Mouse (Mus musculus): ENCODE measurements around the gene Dab2ip.

Dab2ip gene

DNA sequence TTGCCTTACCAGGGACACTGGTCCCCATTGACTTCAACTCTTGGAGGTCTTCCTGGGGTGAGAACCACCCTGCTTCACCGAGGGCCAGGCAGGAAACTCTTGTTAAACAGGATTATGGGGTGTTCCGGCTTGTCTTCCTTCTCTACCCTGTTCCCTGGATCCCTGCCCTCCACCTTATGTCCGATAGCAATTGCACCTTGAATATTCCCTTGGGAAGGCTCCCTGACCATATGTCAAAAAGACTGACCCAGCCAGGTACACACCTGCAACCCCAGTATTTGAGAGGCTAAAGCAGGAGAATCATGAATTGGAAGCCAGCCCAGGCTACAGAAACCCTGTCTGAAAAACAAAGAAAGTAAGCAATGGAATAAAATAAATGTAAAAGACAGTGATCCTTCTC, 40.8 kb downstream of the Dab2ip start:
- no peak for DNase-seq

DNA sequence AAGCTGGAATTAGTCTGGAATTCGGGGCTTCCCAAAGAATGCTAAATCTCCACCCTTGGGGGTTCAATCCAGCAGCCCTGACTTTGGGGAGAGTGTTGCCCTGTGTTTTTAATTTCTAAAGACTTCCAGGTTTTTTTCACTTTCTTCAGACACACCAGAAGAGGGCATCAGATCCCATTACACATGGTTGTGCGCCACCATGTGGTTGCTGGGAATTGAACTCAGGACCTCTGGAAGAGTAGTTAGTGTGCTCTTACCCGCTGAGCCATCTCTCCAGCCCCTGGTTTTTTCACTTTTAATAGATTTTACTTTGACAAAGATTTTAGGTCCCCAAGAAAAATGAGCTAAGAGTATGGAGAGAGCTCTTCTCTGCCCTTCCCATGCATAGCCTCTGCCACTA, 43.6 kb downstream of the Dab2ip start:
- DNase-seq, result no peak

DNA sequence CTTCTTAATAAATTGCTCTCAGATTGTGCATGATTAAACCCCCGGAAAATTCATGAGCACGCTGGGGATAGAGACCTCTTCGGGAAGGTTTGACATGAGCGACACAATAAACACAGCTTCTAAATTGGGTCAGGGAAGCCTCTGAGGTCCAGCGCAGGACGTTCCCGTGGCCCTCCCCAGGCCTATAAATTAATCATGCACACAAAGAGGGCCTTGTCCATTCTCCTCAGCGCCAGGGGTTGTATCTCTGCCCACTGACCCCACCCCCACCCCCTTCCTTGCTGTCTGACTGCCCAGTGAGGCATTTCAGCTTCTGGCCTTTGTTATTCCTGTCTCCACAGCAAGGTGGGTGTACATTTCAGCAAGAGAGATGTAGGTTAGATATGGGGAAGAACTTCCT, 49.4 kb downstream of the Dab2ip start:
- no peak for DNase-seq

DNA sequence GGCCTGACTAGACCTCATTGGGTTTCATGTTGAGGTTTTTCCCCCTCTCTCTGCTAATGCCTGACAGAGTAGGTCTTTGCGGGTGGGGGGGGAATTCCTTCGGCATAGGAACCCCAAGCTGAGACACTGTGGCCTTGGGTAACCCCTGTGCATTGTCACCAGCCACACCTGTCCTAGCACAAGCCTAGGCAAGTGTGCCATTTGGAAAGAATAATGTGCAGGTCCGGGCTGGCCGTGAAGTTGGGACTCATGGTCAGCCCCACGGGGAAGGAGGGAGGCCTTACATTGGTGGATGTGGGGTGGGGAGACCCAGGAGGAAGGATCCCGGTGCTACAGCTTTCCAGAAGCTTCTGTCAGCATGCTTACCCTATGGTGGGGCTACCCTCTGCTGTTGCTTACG, 50.8 kb downstream of the Dab2ip start:
- no peak for DNase-seq

DNA sequence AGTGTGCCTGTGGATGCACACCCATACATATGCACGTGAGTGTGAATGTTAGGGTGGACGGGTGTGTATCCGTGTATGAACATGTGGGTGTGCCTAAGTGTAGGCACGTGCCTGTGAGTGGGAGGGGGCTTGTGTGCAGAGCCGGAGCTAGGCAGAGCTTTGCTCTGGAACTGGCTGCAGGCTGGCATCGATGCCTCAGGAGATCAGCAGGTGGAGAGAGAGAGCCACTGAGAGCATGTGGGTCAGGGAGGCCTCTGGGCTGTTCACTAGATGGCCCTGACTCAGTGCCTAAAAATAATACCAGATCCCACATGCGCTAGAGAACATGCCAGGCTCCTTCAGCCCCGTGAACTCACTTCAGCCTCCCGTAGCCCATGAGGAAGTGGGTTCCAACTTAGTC, 51.3 kb downstream of the Dab2ip start:
- DNase-seq, result peak; percentile 81

DNA sequence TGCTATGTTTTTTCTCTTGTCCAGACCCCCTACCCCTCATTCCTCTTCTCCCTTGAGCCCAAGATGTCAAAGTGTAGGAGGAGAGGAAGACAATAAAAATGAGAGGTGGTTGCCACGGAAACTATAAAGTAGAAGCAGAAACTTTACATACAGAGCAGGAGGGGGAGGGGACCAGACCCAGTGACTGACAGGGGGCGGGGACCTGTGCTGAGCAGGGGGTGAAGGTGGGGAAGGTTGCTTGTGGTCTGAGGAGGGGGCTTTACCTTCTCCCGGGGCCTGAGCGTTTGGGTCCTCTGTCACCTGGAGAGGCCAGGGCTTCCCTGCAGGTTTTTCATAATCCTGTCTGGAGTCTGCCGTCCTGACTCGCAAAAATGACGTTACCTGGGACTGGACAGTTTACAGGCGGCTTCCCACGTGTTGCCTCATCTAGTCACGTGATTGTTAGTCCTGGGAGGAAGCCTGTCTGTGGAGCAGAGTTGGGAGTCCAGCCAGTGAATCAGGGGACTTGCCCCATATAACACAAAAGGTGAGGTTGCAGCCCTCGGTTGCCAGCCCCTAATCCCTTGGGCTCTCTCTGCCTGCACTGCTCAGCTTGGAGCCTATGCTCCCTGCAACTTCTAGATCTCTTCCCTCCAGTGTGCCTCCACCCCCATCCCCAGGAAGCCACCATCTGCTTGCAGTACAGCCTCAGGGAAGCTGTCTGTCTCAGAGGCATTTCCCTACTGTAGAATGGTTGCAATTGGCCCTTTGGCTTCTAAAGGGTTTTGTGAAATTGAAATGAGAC, 52.3 kb downstream of the Dab2ip start:
- DNase-seq, result no peak

DNA sequence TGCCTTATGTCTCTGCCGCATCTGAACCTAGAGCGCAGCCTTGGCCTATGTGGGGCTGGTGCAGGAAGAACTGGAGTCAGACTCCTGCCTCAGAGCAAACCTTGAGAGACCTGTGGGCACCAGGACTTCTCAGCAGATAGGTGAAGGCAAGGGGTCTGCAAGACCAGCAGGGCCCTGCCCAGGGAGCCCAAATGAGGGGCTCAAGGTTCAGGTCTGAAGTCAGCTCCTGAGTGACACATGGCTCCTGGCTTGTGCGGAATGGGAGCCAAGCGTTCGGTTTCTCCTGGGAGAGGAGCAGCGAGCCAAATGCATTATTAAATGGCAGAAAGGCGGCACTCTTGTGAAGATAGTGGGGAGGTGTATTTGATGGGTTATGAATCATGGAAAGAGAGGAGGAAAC, 52.9 kb downstream of the Dab2ip start:
- no peak for DNase-seq

DNA sequence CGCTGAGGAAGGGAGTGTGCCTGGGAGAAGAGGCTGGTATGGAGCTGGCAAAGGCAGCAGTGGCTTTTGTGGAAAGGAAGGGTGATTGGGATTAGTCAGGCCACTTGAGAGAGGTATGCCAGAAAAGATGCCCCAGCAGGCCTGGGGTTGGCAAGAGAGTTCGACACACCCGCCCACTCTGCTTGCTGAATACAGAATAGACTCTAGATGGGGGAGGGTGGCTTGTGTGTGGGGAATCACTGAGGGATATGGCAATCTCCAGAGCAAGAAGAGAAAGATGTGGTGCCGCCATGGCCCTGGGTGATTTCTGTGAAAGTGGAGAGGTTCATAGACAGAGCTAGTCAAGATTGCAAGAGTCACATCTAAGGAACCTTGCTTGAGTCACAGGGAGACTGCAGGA, 53.6 kb downstream of the Dab2ip start:
- no peak for DNase-seq

DNA sequence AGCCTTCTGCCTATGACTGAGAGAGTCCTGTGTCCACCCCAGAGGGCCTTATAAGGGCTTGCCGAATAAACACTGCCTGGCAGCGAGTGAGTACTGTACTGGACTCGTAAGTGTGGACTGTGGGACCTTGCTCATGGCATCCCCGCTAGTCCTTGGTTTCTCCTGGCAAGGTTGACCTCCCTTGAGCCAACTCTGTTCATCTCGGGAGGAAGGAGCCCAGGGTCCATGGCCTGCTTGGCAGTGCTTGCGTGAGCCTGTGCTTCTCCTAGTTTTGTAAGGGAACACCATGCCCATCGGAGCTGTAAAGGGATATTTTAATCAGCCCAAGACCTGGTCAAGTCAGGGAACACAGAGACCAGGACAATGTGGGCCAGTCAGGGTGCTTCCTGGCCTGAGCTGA, 54.2 kb downstream of the Dab2ip start:
- DNase-seq, result no peak

DNA sequence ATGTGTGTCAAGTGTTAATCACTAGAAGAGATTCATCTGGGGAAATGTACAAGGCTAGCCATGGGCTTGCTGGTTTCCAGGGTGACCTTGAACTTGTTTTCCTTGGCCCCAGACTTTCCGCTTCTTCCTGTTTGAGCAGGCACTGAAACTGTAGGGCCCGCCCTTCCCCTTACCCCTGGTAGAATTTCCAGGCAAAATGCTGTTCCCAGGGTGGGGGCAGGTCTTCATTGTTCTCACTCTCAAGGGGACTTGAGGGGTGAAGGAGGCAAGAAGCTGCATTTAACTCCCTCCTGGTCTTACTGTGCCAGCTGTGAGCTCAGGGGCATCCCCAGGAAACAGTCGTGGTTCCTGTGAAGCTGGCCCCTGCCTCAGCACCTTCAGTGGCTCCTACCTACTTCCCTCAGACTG, 55.9 kb downstream of the Dab2ip start:
- no peak for DNase-seq

DNA sequence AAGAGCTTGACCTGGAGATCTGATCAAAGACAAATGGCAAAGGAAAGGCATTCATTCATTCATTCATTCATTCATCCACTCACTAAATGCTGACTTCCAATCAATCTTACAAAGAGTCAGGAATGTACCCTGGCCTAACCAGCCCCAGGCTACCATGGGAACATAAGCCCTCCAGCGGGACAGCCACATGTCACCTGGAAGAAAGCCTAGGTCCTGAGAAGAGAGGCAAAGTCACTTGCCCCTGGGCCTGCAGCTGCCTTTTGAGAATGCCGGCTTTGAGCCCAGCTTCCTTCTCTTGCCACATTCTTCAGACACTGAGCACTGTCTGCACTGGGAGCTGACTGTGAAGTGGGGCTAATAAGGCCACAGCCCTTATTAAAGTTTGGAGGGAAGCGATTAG, 56.3 kb downstream of the Dab2ip start:
- DNase-seq, result no peak

DNA sequence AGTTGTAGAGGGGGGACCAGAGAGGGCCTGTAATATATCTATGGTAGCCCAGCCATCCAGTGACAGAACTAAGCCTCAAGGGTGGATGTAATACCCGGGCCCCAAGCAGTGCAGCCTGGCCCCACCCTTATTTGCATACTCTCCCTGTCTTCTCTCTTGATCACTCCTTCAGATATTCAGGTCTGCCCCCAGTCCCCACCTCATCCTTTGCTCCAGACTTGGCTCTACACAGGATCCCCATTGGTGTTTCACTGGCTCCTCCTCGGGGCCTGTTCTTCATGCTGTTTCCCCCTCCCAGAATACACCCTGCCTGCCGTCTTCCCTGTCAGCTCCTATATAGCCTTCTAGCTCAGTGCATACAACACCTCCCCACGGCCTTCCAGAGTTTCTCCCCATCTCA, 57.3 kb downstream of the Dab2ip start:
- no peak for DNase-seq

DNA sequence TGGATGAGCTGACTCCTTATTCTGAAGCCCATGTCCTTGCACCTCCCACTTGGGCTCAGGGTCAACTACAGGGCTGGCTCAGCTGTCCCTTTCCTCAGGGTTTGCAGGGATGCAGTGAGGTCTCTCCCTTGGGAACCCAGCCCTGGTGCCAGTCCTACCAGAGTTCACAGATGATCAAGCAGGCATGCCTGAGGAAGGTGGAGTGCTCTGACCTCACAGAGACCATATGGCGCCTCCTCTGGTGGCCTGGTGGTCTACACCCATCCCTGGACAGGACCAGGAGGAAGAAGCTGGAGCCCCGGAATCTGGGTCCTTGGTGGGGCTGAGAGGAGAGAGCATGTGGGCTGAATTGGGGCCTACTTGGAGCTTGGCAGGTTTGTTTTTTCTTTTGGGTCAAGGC, 57.9 kb downstream of the Dab2ip start:
- no peak for DNase-seq

DNA sequence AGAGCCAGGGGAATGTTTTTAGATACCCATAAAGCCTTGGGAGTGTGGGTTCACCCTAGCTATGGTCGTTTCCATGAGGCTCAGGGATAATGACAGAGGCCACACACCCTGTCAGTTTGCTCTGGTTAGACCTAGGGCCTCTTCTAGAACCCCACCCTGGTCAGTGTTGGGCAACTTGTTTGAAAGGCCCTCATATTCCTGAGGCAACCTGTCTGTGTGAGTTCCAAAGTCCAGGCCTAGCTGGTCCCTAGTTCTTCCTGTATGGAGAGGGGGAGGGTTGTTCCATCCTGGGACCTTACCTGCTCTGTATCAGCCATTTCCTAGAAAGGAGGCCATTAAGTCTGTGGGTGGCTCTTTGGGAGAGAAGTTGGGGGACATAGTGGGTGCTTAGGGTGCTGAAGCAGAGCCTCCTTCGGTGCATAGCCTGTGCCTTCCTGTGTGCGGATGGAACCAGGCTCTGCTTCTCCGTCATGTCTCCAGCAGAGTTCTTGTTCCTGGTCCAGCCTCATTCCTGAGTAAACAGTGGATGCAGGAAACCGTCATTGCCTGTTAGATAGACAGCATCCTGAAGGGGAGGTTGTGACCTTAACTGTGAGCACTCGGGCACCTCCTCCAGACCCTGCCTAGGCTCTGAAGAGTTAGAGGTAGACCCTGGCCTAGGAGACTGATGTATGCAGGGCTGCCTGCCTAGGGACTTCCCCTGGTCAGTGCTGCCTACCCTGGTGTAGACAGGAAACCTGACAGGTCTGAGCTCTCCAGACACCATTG, 59.0 kb downstream of the Dab2ip start:
- no peak for DNase-seq

DNA sequence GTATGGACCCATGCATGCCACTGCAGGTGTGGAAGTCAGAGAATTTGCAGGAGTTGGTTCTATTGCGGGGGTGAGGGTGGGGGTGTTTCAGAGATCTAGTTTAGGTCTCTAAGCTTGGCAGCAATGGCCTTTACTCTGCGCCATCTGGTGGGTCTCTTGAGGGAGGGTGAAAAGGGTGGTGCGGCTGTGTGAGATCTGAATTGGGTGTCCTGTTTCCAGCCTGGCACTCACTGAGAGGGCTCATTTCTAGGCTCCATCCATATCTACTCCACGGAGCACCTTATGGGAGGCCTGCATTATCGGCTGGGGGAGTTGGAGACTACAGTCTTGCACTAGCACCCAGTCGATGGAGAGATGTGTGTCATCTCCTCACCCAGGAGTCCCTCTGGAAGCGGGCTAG, 60.9 kb downstream of the Dab2ip start:
- no peak for DNase-seq

DNA sequence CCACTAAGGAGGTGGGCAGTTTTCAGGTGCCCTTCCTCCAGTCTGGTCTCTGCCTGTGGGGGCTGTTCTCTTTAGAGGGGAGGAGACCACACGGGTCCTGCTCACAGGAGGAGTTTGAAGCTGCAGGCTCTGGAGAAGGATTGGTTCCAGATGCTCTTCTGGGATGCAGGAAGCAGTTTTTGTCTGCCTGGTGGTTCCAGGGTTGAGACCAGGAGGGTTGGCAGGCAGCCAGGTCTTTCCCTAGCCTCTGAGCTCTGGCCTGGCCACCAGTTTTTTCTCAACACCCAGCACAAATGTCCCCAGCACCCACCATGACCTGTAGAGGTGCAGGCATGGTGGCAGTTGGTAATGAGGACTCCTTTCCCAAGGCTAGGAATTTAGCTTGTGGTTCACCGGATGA, 61.5 kb downstream of the Dab2ip start:
- DNase-seq, result no peak

DNA sequence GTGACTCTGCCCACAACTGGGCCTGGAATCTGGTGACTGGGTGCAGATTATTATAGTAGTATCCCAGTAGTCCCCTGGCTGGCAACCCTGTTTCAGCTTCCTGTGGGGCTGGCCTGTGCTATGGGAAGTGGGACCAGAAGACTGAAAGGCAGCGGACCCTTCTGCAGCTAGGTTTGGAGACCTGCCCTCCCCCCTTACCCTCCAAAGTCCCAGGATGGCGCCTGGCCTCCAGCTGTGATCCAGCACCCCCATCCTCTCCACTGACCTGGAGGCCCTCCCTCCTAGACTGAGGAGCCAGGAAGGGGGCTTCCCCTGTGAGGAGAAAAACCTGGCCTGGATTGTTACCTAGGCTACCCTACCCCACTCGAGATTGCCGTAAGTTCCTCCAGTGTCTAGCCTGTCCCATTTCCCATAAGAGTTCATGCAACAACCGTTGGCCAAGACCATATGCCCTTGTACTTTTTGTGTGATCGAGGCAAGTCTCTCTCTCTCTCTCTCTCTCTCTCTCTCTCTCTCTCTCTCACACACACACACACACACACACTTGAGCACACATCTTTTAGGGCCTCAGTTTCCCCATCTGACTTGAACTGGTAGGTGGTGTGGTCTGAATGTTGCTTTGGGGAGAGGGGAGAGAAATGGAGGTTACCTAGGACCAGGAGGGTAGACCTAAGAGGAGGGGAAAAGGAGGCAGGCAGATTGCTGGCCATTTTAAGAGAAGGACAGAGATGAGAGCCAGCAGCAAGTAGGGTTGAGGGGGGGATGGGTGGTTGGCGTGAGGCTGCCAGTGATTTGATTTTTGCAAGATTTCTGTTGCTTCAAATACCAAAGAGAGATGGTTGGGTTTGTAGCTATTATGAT, 62.5 kb downstream of the Dab2ip start:
- no peak for DNase-seq

DNA sequence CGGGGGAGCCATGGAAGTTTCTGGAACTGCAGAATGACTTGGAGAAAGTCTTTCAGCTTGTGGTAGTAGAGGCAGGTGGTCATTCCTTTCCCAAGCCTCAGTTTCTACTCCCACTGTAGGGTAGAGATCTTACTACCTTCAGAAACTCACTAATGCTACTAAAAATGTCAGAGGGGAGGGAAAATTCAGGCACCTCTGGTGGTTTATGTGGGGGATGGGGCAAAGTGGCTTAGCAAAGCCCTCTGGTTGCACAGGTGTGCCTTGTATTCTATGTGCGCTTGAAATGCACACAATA, 63.1 kb downstream of the Dab2ip start:
- DNase-seq, result no peak

DNA sequence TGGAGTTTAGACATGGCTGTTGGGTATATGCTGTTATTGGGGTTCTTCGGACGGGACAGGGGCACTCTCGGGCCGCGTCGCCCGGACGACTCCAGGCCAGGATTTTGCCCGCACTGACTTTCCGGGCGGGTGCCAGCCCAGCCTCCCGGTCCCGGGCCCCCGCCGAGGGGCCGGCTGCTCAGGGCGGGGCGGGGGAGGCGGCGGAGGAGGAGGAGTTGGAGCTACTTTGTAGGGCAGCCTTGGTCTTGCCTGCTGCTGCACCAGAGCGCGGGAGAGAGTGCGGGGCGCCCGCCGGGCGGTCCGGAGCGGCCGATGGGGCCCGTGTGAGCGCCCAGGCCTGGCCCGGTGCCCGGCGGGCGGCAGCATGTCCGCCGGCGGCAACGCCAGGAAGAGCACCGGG, 63.7 kb downstream of the Dab2ip start:
- peak; percentile 89 for DNase-seq

DNA sequence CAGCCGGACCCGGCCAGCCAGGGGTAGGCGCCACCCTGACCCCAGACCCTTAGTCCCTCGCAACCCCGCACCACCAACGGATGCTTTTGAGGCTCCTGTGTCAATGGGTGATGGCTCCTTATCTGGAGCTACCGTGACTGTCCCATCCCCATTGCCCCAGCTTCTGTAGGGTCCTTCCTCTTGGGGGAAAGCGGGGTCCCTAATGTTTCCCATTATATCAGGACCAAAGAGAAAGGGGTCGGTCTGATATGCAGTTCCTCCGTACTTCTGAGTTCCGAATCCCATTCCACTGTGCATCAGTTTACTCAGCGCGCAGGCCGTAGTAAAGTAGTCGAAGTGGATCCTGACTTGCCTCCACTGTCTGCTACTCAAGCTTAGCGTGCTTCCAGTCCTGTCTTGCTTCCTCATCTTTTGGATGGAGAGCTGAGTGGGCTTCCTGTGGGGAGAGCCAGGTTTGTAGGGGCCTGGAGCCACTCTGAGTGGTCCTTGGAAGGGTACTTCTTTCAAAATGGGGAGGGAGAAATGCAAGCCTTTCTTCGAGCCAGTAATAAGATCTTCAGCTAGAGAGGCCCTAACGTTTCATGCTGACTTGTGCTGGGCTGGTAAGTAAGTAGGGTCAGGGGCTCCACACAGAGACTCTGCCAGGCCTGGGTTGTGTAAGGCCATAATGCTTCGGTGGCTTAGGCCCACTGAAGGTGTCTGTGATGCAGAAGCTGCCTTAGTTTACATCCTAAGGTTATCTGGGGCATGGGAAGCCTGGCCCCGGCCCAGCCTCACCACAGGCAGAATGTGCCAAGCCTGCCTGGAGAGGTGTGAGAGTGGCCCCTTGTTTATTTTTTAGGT, 64.4 kb downstream of the Dab2ip start:
- DNase-seq, result no peak

DNA sequence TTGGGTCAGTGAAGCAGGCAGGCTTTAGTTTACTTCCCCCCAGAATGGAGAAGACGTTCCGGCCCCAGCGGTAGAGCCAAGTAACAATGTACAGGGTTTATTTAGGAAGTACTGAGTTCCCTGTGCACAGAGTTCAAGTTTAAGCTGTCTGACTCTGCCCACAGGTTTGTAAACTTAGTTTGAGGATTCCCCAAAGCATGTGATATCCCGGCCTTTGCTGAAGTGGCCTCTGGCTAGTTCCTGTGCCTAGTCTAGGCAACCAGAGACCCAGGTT, 65.0 kb downstream of the Dab2ip start:
- no peak for DNase-seq

DNA sequence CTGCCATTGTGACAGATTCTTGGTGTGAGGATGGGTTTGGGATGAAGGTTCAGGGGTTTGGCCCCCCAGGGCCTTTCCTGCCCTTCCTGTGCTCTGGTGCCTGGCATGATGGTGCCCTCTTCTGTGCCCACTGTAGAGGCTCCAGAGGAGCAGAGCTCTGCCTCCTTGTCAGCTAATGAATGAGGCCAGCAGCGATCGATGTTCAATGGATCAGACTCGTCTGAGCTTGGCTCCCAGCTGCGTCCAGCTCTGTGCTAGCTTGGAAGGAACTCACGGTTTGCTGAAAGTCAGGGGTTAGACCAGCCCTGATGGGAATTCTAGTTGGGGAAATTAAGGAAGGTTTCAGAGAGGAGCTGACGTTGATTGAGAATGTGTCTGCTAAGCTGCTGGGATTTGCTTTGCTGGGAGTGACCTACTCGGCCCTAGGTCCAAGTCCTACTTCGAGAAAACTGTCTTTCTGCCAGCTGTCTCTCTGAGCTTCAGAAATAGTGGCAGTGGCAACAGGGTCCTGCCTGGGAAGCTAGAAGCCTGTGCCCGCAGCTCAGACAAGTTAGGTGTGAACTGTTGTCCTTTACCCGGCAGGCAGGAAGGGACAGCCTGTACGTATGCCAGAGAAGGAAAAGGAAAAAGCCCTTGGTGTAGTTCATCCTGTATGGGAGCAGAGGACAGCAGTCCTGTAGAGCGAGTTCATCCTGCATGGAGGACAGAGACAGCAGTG, 65.5 kb downstream of the Dab2ip start:
- no peak for DNase-seq

All from cerebellum, adult 8-10 months (tissue).